Mouse (Mus musculus) midbrain, embryonic 11.5 days (tissue): ENCODE data around the gene Atp6v1g3. TPM values are rescaled to one million over a fixed set of nuclear protein-coding genes. Genes with fewer than 3 reads are reported as not detected.
A peak's percentile ranks its signal among the peaks of the same experiment; 100 is the strongest.

Experiments
- ATAC-seq: fragments of 200-750 bp; cut with Nextera tagmentation; 2 replicates; pipeline ENCODE4 v1.8.0; 2017; ENCODE audit warnings: moderate TSS enrichment, moderate library complexity; ENCODE audit not compliant: low FRiP score
- DNase-seq: peaks from one replicate; pipeline ENCODE4 v3.0.0; 2015; ENCODE audit warnings: low spot score; ENCODE audit errors: missing footprints
- H3K27ac ChIP-seq: fragments of 300-500 bp; sonication (generic); 2 replicates; pipeline ENCODE4 v1.5.1; 2014; ENCODE audit warnings: low read depth, low read length
- H3K27me3 ChIP-seq: fragments of 300-500 bp; sonication (generic); 2 replicates; pipeline ENCODE4 v1.6.1; 2014; ENCODE audit warnings: mild to moderate bottlenecking, low read length, moderate library complexity, mixed read lengths; ENCODE audit not compliant: control insufficient read depth, insufficient read depth
- H3K36me3 ChIP-seq: fragments of 300-500 bp; sonication (generic); 2 replicates; pipeline ENCODE4 v1.6.1; 2014; ENCODE audit warnings: mild to moderate bottlenecking, low read length, moderate library complexity, mixed read lengths; ENCODE audit not compliant: control insufficient read depth, insufficient read depth
- H3K4me1 ChIP-seq: fragments of 300-500 bp; sonication (generic); 2 replicates; pipeline ENCODE4 v1.6.1; 2014; ENCODE audit warnings: low read length; ENCODE audit not compliant: control insufficient read depth, insufficient read depth
- H3K4me2 ChIP-seq: fragments of 300-500 bp; sonication (generic); 2 replicates; pipeline ENCODE4 v1.6.1; 2014; ENCODE audit warnings: mild to moderate bottlenecking, moderate library complexity
- H3K4me3 ChIP-seq: fragments of 300-500 bp; sonication (generic); 2 replicates; pipeline ENCODE4 v1.5.1; 2014; ENCODE audit warnings: low read depth, low read length
- H3K9ac ChIP-seq: fragments of 300-500 bp; sonication (generic); 2 replicates; pipeline ENCODE4 v1.6.1; 2014; ENCODE audit warnings: low read length
- H3K9me3 ChIP-seq: fragments of 300-500 bp; sonication (generic); 2 replicates; pipeline ENCODE4 v1.6.1; 2016; ENCODE audit warnings: low read length; ENCODE audit not compliant: control insufficient read depth
- WGBS: fragments of 180-500 bp; shearing (Covaris S2); extraction: QIAGEN DNeasy Blood & Tissue Kit; methylation state at CpG from one replicate; pipeline ENCODE4 v1.1.7; 2014; 5-methylcytosine and 5-hydroxymethylcytosine counted together
- polyA plus RNA-seq: library from polyadenylated mRNA; unstranded; fragments of >200 nt; fragmentation: Nextera tagmentation; extraction: Ambion mirVana; gene quantifications from 2 replicates; pipeline ENCODE4 v1.2.1, GENCODE M21; 2014

The Atp6v1g3 gene
- polyA plus RNA-seq, 1 experiment from 2014 or later: not detected

DNA sequence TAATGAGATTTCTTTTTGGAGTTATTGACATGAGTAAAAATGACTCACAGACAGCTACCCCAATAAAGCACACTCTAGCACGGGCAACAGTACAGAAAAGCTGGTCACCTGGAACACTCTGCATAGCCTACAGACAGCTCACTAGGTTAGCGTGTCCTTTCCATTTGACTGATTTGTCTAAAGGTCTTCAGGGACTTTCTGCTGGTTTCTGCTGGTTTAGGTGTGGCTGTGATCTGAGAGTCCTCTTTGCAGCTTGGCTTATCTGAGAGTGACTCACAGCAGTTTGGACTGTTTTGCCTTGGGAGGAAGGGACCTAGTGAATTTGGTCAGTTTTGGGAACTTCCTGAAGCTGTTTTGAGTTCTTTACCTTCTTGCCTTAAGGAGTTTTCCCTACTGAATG, 24.8 kb upstream of the Atp6v1g3 start:
- ATAC-seq (no peak), DNase-seq (no peak)
- WGBS: 92% methylated on average over 2 of the region's 2 CpGs
- Histone ChIP-seq H3K4me2 (no peak overlapping the region), H3K27me3 (no peaks in the 10 kb centered on the region), H3K9ac (no peak overlapping the region), H3K27ac (no peak overlapping the region), H3K4me3 (no peak overlapping the region), H3K36me3 (no peaks in the 10 kb centered on the region), H3K4me1 (no peaks in the 10 kb centered on the region), H3K9me3 (no peaks in the 10 kb centered on the region)

DNA sequence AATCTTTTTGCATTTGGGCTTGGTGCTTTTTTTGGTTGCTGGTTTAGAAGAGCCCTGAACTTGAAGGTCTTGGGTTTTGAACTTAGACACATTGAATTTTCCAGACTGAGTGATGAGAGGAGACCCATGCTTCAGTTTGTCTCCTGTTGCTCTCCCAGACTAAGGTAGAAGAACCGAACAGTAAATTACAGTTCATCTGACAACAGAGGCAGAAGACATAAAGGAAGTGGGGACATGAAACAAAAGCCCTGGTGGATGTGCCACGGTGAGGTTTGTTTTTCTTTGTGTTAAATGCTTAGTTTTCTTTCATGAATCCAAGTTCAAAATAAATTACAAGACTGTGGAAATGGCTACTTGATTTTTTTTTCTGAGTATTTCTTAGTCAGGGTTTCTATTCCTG, 22.6 kb upstream of the Atp6v1g3 start:
- DNase-seq (no peak), ATAC-seq (no peak)
- no peak overlapping the region for H3K4me3 ChIP-seq
- H3K4me1 ChIP-seq: no peaks in the 10 kb centered on the region
- WGBS: 74% methylated on average over 2 of the region's 2 CpGs
- H3K27me3 ChIP-seq: no peaks in the 10 kb centered on the region
- H3K9ac ChIP-seq: no peak overlapping the region
- H3K4me2 ChIP-seq: no peak overlapping the region
- H3K36me3 ChIP-seq: no peaks in the 10 kb centered on the region
- H3K27ac ChIP-seq: no peak overlapping the region
- no peaks in the 10 kb centered on the region for H3K9me3 ChIP-seq

DNA sequence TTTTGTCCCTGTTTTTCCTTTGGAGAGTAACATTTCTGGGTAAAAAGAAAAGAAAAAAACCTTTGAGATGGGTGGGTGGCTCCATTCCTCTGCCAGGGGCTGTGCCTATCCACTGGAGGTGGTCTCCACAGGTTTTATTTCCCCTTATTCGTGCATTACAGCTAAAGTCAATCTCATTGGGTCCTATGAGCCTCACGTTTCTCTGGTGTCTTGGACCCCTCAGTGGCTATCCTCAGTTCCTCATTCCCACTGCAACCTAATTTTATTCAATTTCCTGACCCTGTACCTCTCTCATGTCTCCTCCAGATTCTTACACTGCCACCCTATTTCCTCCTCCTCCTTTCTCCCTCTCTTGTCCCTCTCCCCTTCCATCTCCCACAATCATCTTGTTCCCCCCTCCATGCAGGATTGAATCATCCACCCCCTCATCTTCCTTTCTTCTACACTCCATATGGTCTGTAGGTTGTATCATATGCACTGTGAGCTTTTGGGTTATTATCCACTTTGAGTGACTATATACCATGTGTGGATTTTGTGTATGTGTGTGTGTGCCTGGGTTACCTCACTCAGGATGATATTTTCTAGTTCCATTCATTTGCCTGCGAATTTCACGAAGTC, 17.3 kb upstream of the Atp6v1g3 start:
- no peak overlapping the region for H3K27ac ChIP-seq
- H3K4me2 ChIP-seq: no peak overlapping the region
- no peak for DNase-seq
- H3K27me3 ChIP-seq: no peaks in the 10 kb centered on the region
- no peaks in the 10 kb centered on the region for H3K36me3 ChIP-seq
- H3K4me1 ChIP-seq: no peaks in the 10 kb centered on the region
- no peak overlapping the region for H3K9ac ChIP-seq
- H3K9me3 ChIP-seq: no peaks in the 10 kb centered on the region
- H3K4me3 ChIP-seq: no peak overlapping the region
- no peak for ATAC-seq
- WGBS: 87% methylated on average over 4 of the region's 4 CpGs

DNA sequence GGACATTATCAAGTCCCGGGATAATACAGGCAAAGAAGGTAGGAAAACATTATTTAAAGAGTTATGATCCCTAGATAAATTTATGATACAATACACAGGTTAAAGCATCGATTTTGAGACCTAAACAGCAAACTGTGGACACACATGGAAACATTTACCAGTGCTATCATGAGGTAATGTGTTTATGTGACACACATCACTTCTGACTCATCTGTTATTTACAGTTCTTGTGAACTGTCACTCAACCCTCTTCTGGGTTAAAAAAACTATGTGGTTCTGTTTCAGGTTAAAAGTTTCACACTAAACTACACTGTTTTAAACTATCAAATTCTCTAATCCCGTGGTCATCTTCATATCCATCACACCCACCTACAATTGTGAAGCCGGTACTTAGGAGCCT, 14.8 kb upstream of the Atp6v1g3 start:
- Histone ChIP-seq H3K4me1 (no peaks in the 10 kb centered on the region), H3K36me3 (no peaks in the 10 kb centered on the region), H3K9me3 (no peaks in the 10 kb centered on the region), H3K27ac (no peak overlapping the region), H3K4me2 (no peak overlapping the region), H3K9ac (no peak overlapping the region), H3K4me3 (no peak overlapping the region), H3K27me3 (no peaks in the 10 kb centered on the region)
- WGBS: 77% methylated on average over 4 of the region's 4 CpGs
- ATAC-seq (no peak), DNase-seq (no peak)

DNA sequence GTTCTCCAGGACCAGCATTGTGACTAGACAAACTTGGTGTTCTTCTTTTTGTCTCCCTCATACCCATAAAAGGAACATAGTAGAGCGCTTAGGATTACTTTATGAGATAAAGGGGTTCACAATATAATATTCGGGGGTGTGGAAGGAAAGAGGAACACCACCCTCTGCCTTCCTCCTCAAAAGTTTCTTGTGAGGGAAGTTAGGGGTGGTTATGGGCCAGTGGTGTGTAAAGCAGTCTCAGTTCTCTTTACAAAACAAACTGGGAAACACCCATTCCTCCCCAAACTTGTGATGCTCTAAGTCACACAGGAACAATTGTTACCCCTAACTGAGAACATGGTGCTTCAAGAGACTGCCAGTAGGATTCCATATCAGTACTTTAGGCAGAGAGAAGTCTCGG, 12.0 kb upstream of the Atp6v1g3 start:
- Histone ChIP-seq H3K4me3 (no peak overlapping the region), H3K27me3 (no peaks in the 10 kb centered on the region), H3K9ac (no peak overlapping the region), H3K9me3 (no peaks in the 10 kb centered on the region), H3K4me1 (no peaks in the 10 kb centered on the region), H3K4me2 (no peak overlapping the region), H3K36me3 (no peaks in the 10 kb centered on the region), H3K27ac (no peak overlapping the region)
- DNase-seq: no peak
- no peak for ATAC-seq
- 82% methylated on average over 3 of the region's 3 CpGs for WGBS

DNA sequence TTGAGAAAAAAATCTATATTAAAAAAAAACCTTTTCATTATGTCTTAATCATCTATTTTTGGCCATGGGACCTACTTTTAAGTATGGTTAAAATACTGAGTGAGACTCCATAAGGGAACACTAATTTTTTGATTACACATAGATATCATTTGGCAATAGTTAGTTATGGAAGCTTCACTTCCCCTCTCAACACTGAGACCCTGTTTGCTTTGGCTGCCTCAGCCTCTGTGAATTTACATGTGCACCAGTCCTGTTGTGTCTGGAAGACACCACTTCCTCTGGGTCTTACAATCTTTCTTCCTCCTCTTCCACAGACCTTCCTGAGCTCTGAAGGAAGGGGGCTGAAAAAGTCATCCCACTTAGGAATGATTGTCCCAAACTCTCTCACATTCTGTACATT, 11.1 kb upstream of the Atp6v1g3 start:
- Histone ChIP-seq H3K27me3 (no peaks in the 10 kb centered on the region), H3K4me3 (no peak overlapping the region), H3K4me2 (no peak overlapping the region), H3K27ac (no peak overlapping the region), H3K9ac (no peak overlapping the region), H3K4me1 (no peaks in the 10 kb centered on the region), H3K9me3 (no peaks in the 10 kb centered on the region), H3K36me3 (no peaks in the 10 kb centered on the region)
- DNase-seq (no peak), ATAC-seq (no peak)

DNA sequence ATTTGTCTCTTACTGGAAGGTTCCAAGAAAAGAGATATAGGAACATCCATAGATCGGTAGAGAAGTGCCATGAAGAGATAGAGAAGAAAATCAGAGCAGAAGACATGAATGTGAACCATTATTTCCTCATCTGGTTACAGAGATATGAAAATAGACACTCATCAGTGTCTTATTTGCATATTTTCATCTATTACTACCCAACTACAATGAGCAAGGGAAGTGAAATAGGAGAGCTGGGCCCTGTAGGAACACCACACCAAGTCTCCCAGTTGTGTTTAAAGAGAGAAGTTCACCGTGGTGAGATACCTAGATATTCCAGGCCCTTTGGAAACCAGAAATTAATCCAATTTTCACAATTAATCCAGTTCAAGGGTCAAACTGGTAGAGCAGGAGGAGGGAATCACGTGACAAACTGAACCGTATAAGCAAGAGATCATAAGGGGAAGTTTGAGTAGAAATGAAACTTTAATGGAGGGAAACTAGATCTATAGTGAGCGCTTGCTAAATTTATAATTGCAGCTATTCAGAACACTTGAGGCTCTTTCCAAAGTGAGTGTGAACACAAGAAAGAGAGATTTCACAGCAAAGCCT, 6.0 kb upstream of the Atp6v1g3 start:
- no peak for DNase-seq
- no peaks in the 10 kb centered on the region for H3K36me3 ChIP-seq
- ATAC-seq: no peak
- H3K4me2 ChIP-seq: no peak overlapping the region
- H3K4me1 ChIP-seq: no peaks in the 10 kb centered on the region
- H3K4me3 ChIP-seq: no peak overlapping the region
- no peaks in the 10 kb centered on the region for H3K9me3 ChIP-seq
- 88% methylated on average over 5 of the region's 5 CpGs for WGBS
- H3K9ac ChIP-seq: no peak overlapping the region
- no peak overlapping the region for H3K27ac ChIP-seq
- H3K27me3 ChIP-seq: no peaks in the 10 kb centered on the region

DNA sequence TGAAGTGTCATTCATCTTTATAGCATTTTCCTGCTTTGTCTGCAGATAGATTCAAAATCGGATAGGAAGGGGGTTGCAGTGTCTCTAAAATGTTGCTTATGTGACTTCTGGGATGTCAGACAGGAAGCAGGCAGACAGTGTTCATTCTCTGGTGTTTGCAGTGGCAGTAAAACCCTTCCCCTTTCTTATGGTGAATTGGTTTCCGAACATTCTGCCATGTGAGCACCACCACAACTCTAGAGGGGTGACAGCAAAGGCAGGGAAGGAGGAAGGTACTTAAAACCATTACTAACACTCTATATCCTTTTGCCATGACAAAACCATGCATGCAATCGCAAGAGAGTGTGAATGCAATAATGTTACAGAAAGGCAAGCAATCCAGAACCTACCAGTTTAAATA, 1.4 kb downstream of the Atp6v1g3 start:
- Histone ChIP-seq H3K36me3 (no peaks in the 10 kb centered on the region), H3K9ac (no peak overlapping the region), H3K4me1 (no peaks in the 10 kb centered on the region), H3K4me3 (no peak overlapping the region), H3K9me3 (no peaks in the 10 kb centered on the region), H3K4me2 (no peak overlapping the region), H3K27ac (no peak overlapping the region), H3K27me3 (no peaks in the 10 kb centered on the region)
- 86% methylated on average over 3 of the region's 3 CpGs for WGBS
- ATAC-seq: no peak
- no peak for DNase-seq

DNA sequence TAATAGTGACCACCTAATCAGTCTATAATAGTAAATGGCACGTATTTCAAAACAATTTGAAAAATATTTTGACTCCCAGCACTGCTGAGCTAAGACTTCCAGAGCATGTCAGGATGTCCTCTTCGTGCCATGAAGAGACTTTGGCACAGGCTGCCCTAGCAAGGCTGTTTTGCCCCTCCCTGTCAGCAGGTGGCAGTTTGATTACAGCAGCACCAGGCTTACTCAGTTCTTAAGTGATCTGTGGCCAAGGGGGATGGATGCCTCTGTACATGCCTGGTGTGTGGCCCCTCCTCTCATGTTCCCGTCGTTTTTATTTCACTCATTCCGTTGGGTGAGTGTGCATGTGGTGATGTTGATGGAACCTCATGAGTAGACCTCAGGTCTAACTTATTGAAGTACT, 2.3 kb downstream of the Atp6v1g3 start:
- Histone ChIP-seq H3K27ac (no peak overlapping the region), H3K4me2 (no peak overlapping the region), H3K4me1 (no peaks in the 10 kb centered on the region), H3K27me3 (no peaks in the 10 kb centered on the region), H3K4me3 (no peak overlapping the region), H3K36me3 (no peaks in the 10 kb centered on the region), H3K9me3 (no peaks in the 10 kb centered on the region), H3K9ac (no peak overlapping the region)
- WGBS: 70% methylated on average over 5 of the region's 5 CpGs
- no peak for DNase-seq
- 0 out of 2 replicates have a peak, but pooled peaks have one; percentile 40 for ATAC-seq
